Mouse (Mus musculus): ENCODE measurements around the gene Mcm2.

DNA sequence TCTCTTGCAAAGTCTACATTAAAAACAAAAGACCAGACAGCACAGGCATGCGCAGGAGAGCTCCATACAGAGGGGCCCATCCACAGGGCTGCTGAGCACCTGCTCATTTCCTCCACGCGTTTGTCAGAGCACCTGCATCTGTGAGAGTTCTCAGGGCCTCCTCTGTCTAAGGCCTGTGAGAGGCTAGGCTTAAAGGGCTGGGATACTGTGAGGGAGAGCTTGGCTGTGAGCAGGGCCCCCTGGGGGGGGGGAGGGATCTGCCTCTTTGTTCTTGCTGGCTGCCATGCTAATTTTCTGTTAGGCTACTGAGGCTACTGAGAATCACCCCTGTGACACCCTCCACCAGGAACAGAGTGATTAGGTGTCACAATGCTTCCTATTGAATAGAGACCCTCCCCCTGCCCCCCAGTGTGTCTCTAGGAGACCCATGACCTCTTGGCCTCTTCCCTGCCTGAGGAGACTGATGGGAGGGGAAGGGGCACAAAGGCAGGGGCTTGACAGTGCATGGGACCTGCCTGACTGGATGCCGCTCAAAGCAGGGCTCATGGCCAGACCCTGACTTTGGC is 27.1 kb upstream of the Mcm2 start:
- TF ChIP-seq CTCF (IDR thresholded peaks at IDR 0.05; ENCODE audit: borderline replicate concordance, insufficient read depth, low read length): no peak
- no peak for TF ChIP-seq POLR2A (IDR thresholded peaks at IDR 0.05; ENCODE audit: low read depth, low read length)
